Mouse (Mus musculus) spleen, postnatal 10 days (tissue): Measurements from ENCODE around the gene Rcc1.
"Not testable (repeated sequence)": the region's sequence is repeated elsewhere in the genome, so short reads cannot be mapped to it uniquely, and the experiment has no call there.

ENCODE experiments used
- DNase-seq, 2 experiments: peaks; one replicate each; pipeline ENCODE4 v3.0.0; 2021 to 2022; ENCODE audit warnings: low spot score in 2 of 2

Gene Rcc1

DNA sequence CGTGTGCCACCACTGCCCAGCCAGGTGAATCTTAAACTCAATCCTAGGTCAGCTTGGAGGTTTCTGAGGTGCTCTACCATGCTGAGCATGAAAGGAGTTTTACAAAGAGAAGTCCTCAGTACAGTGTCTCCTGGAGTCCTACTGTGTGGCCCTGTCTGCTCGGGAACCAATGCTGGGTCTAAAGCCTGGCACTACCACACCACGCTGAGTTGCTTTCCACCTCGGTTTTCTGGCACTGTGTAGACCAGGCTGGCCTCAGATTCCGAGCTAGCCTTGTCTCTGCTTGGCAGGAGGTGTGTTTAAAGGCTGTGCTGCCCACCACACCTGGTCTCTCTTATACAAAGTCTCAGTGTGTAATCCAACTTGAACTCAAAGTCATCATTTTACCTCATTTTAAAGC, 40.8 kb downstream of the Rcc1 start:
- DNase-seq: no peak

DNA sequence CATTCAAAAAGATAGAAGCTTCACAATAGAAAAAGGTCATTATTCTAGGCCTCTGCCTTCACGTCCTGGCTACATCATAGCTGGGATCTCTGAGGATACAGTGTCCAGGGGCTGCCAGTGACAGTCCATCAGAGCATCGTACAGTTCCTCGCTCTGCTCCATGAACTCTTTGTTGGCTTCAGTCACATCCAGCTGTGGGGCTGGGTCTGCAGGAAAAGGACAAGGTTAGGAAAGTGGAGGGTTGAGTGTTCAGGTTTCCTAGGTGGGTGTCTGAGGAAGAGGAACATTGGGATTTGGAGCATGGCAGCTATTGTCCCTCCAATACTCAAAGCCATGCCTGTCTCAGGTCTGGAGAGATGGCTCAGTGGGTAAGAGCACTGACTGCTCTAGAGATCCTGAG, 41.6 kb downstream of the Rcc1 start:
- no peak for DNase-seq

GRCm38 (mm10) chr4:132311209-132311608, 42.2 kb downstream of the Rcc1 start:
- DNase-seq: no peak

DNA sequence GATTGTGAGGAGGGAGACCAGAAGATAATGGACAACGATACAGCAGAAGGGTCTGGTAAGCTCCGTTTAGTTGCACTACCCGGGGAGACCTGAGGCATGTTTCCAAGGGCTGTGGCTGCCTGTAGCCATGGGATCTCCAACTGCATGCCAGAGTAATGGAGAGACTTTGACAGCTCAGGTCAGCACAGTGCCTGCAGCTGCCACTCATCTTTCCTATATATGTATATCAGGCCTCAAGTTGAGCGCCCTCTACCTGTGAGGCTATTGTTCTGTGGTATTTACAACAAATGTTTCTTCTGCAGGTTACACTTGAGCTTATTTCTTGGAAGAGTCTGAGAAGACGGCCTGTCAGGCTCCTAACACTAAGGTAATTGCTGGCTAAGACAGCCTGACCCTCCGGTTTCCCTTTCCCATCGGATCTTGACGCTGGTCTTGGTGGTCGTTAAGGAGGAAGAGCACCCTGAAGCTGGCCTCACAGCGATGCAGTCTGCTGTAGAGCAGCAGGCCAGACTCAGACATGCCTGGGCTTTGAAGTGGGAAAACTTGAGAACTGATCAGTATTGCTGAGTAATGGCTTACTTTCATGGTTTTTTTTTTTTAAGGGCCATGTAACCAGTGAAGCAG, 43.4 kb downstream of the Rcc1 start:
- peak; percentile 52 to 75 for DNase-seq

DNA sequence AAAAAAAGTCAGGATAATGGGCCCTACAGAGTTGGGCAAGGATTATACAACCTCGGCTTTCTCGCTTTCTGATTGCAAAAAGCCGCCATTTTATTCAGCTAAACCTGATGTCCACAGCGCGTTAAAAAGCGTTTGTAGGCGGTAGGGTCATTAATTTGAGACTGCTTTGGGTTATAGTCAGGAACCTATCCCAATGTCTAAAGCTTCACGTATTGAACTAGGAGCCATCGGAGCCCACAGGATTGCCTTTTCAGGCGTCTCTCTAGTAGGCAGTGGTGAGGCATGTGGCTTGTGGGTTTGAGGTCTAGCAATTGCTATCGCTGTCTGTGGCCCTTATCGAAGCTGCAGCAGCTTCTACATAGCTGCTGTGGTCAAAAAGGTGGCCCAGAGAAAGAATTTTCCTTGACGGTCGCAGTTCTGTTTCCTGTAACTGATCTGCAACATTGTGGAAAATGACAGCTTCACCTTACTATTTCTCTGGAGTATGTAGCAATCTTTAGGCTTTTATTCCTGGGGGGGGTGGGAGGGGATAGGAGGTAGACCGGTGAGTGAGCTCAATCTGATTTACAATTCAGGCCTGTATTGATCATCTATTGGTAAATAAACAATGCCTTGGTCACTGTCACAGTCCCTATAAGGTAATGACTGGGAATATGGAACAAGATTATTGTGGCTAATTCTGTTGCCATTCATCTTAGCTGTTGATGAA, 44.1 kb downstream of the Rcc1 start:
- peak; percentile 40 for DNase-seq

DNA sequence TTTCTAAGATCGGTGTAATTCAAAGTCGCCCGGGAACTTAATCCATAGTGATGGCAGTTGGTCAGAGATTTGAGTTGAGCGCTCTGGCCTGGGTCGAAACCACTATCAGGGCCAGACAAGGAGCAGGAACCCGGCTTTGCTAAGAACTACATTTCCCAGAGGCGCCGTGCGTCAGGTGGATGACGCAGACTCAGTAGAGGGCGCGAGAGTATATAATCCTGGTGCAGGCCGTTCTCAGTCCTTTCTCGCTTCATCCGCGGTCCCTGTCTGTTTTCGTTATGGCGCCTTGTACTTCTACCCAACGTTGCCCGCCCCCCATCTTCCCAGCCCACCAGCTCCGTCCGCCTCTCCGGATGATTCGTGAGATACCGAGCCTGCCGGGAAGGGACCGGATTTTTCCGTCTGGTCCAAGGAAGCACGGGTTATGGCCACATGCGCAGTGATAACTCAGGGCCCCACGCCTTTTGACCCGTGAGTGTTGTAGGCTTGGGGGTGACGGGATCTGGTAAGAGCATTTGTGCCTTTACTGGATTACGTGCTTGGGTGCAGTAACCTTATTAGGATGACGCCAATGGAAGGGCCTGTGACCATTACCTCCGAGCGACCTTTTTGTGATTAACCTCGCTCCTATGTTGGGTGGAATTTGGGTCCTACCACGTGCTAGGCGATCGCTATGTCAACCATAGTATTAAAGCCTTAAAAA, 44.8 kb downstream of the Rcc1 start:
- DNase-seq: peak; percentile 83 to 91

DNA sequence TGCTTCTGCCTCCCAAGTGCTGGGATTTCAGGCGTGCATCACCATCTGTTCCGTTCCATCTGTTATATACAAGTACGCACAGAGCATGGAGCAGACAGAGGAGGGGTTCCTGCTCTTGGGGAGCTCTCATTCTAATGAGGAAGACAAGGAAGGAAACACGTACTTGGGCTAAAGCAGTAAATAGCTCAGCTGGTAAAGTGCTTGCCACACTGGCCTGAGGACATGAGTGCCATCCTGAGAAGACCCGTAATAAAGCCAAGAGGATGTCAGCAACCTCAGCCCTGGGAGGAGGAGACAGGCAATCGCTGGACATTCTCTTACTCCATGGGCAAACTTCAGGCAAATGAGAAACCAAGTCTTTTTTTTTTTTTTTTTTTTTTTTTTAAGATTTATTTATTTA, 47.4 kb downstream of the Rcc1 start:
- no peak for DNase-seq

DNA sequence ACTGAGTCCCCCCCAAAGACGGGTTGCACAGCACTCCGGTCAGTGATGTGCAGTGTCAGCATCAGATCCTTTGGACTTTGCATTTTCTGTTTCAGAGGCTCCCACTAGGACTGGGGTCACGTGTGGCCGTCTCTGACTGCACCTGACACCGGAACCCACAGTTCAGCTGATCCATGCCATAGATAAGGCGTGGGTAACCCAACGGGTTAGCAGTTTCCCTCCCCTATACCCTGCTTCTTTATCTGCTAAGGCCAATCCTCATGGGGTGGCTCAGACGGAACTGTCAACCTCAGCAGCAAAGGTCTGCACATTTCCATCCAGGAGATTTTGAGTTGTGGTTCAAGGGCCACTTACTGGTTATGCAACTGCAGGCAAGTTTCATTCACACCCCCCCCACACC, 48.1 kb downstream of the Rcc1 start:
- DNase-seq: no peak

DNA sequence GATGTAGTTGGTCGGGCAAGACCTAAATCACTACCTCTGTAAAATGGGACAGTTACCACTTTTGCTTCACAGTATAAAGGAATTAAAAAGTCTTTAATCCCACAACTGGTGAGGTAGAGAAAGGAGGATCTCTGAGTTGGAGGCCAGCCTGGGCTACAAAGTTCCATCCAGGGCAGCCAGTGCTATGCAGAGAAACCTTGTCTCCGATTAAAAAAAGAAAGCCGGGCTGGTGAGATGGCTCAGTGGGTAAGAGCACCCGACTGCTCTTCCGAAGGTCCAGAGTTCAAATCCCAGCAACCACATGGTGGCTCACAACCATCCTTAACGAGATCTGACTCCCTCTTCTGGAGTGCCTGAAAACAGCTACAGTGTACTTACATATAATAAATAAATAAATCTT, 49.9 kb downstream of the Rcc1 start:
- not testable (repeated sequence) for DNase-seq

- peak; percentile 31 to 60 for DNase-seq
These were observed 50.4 kb downstream of the Rcc1 start, which contains the start of gene Rab42 for GRCm38 (mm10) chr4:132302939-132303479. Rab42 (minus strand) TSS chr4:132303385.

DNA sequence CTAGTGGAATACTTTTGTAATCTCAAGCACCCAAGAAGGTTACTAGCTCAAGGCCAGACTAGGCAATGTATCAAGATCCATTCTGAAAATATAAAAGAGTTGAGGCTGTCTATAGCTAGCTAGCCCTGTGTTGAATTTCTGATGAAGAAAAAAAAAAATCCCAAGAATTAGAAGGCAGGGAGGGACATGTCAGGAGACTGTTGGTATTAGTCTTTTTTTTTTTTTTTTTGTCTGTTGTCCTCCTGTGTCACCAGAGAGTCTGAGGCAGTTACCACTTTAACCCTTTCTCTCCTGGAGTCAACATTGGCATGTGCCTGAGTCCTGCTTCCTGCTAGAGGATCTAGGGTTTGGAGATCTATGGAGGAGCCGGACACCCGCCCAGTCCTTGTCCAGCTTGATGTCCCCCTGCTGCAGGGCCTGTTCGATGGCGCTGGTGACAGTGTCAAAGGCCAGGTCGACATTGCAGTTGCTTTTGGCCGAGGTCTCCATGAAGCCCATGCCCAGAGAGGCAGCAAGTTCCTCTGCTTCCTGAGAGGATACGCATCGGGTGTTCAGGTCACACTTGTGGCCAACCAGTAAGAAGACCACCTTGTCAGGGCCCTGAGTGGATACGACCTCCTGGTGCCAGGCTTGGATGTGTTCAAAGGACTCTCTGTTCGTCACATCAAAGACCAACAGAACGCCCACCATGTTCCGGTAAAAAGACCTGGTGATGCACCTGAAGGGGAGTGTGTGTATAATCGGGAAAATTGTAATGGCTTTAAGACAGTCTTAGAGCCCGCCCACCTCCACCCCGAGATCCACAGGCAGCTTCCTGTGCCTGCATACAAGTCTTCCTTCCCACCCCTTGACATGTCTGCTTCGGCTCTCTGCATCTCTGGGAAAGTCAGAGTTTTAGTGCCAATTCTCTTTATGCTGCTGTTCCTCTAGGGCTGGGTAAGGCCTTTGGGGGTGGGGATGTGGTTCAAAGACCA, 51.2 kb downstream of the Rcc1 start:
- no peak for DNase-seq

- DNase-seq: no peak
These were observed 51.9 kb downstream of the Rcc1 start for GRCm38 (mm10) chr4:132301486-132301885.

GRCm38 (mm10) chr4:132299849-132300248, 53.6 kb downstream of the Rcc1 start:
- no peak for DNase-seq

DNA sequence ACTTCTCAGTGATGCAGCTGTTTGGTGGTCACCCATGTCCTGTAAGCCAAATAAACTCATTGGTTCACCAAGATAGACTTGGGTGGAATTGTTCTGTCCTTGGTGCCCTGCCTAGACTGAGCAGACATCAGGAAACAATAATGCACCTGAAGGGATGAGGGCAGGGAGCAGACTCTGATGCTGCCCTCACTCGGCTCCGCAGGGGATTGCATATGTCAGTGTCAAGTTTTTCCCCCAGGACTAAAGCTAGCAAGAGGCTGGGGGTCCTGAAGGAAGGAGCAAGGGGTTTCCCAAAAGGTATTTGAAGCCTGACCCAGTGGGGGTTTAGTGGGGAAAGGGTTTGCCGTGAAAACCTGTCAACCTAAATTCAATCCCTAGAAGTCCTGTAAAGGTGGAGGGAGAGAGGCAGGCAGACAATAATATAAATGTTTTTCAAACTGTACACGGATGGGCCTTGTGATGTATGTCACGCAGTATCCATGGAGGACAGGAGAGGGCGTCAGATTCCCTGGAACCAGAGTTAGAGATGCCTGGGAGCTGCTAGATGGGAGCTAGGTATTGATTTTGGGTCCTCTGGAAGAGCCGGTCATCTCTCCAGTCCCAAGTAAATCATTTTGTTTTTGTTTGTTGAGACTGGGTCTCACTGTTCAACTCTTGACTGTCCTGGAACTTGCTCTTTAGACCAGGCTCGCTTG, 57.6 kb downstream of the Rcc1 start:
- DNase-seq: peak in 1 of 2 experiments; percentile 30

DNA sequence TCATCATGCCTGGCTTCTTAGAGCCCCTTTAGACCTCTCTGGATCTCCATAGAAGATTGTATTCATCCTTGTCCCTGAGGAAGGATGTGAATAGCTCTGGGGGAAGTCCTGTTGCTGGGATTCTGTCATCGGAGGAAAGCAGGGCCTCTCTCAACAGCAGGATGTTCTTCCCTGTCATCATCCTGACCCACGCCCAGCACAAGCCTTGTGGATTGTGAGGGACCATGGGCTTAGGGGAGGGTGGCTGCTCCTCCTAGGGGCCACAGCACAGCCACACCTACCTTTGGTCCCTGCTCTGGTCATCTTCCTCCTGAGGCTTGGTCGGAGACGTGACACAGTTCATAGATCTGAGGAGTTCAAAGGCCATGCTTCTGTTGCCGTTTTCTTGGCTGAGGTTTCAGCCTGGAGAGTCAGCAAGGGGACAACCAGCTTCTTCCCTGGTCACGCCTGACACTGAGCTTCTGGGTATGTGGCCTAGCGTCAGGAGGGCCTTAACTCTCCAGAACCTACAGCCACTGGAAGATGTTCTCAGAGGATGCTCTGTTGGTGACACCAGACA, 59.6 kb downstream of the Rcc1 start:
- no peak for DNase-seq

DNA sequence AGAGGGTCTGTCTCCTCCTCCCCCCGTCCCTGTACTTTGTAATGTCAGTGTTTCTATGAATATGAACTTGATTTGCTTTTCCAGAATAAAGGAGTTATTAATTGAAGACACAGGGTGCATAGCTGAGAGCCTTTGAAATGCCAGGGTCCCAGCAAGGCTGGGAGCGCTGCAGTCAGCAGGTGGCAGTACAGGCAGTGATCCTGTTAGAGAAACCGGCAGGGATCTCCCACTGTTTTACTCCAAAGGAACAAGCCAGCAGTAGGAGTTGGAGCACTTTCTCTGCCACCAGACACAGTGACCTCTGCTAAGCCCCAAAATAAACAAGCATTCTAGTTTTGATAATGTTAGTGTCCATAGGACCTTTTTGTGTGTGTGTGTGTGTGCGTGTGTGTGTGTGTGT, 60.4 kb downstream of the Rcc1 start:
- peak in 1 of 2 experiments; percentile 32 for DNase-seq

DNA sequence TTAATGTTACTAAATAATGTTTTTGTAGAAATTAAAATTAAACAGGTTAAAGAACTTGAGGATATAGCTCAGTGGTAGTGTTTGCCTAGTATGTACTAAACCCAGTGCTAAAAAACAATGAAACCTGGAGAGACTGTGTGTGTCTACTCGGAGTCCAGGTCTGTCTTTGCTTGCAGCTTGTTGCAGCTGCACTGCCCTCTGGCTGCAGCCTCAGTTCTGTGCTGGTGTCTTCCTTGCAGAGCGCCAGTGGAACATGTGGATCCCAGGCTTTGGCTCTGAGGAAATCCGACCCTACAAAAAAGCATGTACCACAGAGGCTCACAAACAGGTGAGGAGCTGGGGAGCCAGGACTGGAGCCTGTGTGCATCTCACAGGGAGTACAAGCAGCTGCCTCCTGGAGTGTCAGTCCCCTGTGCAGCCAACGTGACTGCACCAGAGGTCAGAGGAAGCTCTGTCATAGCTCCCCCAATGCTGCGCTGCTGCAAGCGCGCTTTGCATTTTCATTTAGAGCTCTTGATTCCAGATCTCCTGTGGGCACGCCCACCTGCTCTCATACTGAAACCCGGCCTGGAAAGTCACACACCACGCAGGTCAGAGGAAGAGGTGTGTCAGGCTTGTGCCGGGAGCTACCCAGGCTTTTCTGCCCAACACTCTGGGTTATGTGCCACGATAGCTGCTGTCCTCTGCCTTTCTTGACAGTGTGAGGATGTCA, 61.6 kb downstream of the Rcc1 start:
- no peak for DNase-seq

GRCm38 (mm10) chr4:132291056-132291455, 62.3 kb downstream of the Rcc1 start:
- no peak for DNase-seq

GRCm38 (mm10) chr4:132288840-132289239, 64.6 kb downstream of the Rcc1 start:
- not testable (repeated sequence) for DNase-seq
